Mouse (Mus musculus) ovary, adult 10 weeks (tissue): ENCODE results near the gene Adam33. TPM values are rescaled to one million over a fixed set of nuclear protein-coding genes. Genes with fewer than 3 reads are reported as not detected.

Source experiments
- polyA plus RNA-seq: library from polyadenylated mRNA; stranded (reverse); fragments of 350-450 nt; fragmentation: Illumina TruSeq; extraction: RNeasy Lipid Tissue Mini Kit (QIAGEN cat#74804); gene quantifications from one replicate; pipeline ENCODE4 v1.2.3, GENCODE M21; 2014

The Adam33 gene
- 0.57 TPM for polyA plus RNA-seq

DNA sequence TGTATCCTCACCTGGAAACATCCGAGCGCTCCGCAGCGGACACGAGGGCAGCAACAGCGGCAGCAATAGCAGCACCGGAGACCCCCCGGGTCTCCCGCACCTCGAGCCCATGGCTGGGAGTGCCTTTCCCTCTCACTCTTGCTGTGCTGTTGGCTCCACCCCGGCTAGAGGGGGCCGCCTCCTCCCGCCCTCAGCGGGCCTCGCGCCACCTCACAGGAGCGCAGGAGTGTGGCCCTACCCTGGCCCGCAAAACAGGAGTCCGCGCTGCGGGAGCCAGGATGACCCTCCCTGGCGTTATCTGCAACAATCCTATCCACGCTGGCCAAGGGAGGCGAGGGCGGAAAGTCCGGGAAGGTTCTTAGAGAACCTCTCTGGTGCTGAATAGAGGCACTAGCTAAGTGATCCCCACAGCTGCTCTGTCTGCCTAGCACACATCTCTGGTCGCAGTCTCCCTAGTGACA lies at the start of gene Adam33:
Adam33 (minus strand) TSS at position 411 of the 461 bp plus-strand sequence.

DNA sequence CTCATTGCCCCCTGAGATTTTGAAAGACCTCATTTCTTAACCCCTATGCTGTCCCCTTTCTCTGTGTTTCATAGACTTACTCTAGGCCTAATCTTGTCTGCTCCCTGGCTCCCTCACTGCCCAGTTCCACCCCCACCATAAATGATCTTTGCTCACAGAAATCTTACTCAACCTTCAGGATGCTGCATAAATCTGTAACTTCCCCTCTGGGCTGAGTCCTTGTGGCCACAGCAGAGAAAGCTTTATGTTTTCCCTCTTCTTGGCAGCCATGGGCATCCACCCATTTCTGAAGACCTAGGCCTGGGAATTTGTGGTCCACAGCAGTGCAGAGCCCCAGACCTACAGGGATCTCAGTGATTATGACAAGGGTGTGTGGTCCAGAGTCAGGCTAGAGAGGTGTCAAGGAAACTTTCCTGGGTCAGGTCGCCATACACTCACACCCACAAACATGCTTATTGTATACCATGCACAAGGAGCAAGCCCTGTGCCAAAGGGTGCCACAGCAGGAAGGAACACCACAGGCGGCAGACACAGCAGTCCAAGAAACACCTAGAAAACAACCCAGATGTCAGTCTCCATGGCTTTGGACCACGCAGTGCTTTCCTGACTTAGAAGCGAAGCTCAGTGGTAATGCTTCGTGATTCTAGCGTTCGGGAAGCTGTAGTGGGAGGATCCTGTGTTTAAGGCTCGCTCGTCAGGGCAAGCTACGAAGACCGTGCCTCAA lies 23.2 kb upstream of the Adam33 start, which contains the start of gene Siglec1:
Siglec1 (minus strand) TSS at position 99 of the 724 bp plus-strand sequence.

DNA sequence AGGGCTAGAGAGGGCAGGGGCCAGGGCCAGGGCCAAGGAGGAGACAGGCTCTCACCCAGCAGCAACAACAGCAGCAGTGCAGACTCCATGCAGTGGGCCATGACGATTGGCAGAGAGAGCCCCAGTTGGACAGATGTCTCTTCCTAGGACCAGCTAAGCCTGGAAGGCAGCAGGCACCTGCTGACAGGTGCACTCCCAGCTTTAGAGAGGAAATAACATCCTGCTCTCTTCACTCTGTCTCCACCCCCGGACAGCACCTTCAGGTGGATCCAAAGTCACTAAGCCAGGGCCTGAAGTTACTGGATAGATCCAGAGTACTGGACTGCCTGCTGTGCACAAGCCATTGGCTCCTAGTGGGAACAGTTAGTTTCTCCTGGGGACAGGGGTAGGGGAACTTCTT lies 20.6 kb downstream of the Adam33 start, which contains the start of gene Gfra4:
Gfra4 (minus strand) TSS at position 101 of the 400 bp plus-strand sequence.

Other genes with a start within 250 kb of the Adam33 start
- gene 4930402H24Rik, start 157.4 kb downstream of the Adam33 start, polyA plus RNA-seq: 45.1 TPM
- gene Atrn, start 157.3 kb downstream of the Adam33 start, polyA plus RNA-seq: 39.7 TPM
- 0.34 TPM for gene Gfra4, start 20.7 kb downstream of the Adam33 start, polyA plus RNA-seq
- gene Siglec1, start 23.0 kb upstream of the Adam33 start, polyA plus RNA-seq: 1.2 TPM
- 1.5 TPM for gene Hspa12b, start 63.5 kb upstream of the Adam33 start, polyA plus RNA-seq
- not detected for gene Gm11037, start 69.7 kb upstream of the Adam33 start, polyA plus RNA-seq
- 0.94 TPM for gene 1700037H04Rik, start 96.3 kb upstream of the Adam33 start, polyA plus RNA-seq
- gene Cenpb, start 116.3 kb upstream of the Adam33 start, polyA plus RNA-seq: 15.5 TPM
- 4.8 TPM for gene Cdc25b, start 123.1 kb upstream of the Adam33 start, polyA plus RNA-seq
- 3.1 TPM for gene Spef1, start 123.5 kb upstream of the Adam33 start, polyA plus RNA-seq
- gene Ap5s1, start 143.3 kb upstream of the Adam33 start, polyA plus RNA-seq: 3.4 TPM
- gene Mavs, start 170.2 kb upstream of the Adam33 start, polyA plus RNA-seq: 5.8 TPM
- 79.5 TPM for gene Pank2, start 198.7 kb upstream of the Adam33 start, polyA plus RNA-seq